Mouse (Mus musculus): ENCODE measurements at regions not wholly inside any gene's neighbourhood (a gene's known extent, or its start where the extent isn't known, plus 50 kb on each side); places are given as distances from the start of the nearest gene placed in this dataset.

DNA sequence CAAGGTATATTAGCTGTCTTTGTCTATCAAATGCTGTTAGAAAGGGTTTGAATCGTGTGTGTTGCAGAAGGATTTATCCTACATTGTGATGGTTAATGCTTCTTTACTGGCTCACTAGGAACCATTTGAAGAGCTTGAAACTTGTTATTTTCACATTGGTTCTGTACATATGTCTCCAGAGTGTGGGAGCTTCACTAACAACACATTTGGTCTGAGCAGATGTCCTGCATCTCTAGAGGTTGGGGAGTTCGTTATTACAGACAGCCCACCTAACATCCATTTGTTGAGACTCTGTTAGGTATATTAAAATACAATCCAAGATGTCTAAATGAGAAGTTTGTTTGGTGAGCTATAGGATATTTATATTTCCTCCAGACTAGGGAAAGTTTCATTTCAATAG, 244.0 kb upstream of the Dph6 start:
- DNase-seq (ENCODE audit: low read depth), result no peak
- no peak for TF ChIP-seq POLR2A (IDR thresholded peaks at IDR 0.05; ENCODE audit: borderline replicate concordance, extremely low read depth, insufficient read depth, insufficient read length, poor library complexity, severe bottlenecking)
- TF ChIP-seq CTCF (IDR thresholded peaks at IDR 0.05; ENCODE audit: borderline replicate concordance, extremely low read depth, insufficient read depth, insufficient read length), result no peak

DNA sequence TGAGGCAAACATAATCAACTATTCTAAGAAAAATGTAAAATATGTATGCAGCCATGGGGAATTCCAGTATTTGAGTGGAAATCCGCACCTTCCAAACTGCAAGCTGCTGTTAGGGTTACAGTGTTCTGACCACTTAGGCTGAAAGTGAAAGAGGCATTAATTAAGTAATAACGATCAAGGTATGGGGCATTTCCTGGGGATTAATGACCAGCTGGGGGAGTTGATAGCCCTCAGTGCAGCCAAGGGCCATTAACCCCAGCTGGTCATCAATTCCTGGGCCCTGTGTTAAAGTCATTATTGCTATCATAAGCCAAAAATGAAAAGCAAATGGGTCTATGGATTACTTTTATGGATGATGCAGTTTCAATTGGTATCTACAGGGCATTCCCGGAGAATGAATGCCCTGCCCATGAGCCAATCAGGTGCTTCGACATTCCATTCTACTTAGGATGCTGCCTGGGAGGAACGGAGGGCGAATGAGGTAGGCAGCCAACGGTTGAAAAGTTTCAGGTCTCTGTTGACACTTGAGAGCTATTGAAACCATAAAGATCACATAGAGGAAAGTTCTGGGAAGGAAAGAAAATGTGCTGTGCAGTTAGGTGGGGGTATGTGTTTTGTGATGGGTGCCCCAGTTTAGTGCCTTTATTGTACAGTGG, 257.2 kb upstream of the Dph6 start:
- no peak for DNase-seq (ENCODE audit: low read depth)
- TF ChIP-seq POLR2A (IDR thresholded peaks at IDR 0.05; ENCODE audit: borderline replicate concordance, extremely low read depth, insufficient read depth, insufficient read length, poor library complexity, severe bottlenecking), result no peak
- no peak for TF ChIP-seq CTCF (IDR thresholded peaks at IDR 0.05; ENCODE audit: borderline replicate concordance, extremely low read depth, insufficient read depth, insufficient read length)

DNA sequence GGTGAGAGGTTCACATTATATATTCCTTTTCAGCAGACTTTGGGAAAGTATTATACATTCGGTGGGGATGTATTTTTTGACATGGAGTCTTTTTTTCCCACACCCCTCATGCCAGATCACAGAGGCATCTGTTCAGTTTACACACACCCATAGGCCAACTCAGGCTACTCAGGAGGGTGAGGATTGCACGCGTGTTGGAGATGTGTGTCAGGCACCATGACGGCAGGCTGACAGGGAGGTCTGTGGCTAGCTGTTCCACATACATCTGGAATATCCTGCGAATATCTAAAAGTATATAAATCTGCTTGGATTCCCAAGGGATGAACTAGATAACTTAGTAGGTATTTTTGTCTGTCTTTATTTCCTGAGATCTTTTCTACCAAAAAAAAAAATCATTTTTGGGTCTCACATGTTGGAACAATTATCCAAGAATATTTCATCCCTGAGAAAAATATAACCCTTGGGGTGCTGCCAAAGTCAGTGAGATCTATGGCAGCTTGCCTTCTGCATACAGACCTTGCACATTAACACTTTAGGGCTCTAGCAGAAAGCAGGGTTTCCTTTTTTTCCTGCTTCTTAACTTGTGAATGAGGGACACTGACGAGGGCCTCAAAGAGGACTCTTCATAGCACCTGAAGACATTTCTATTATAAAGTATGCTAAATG, 260.4 kb upstream of the Dph6 start:
- TF ChIP-seq POLR2A (IDR thresholded peaks at IDR 0.05; ENCODE audit: borderline replicate concordance, extremely low read depth, insufficient read depth, insufficient read length, poor library complexity, severe bottlenecking), result no peak
- no peak for TF ChIP-seq CTCF (IDR thresholded peaks at IDR 0.05; ENCODE audit: borderline replicate concordance, extremely low read depth, insufficient read depth, insufficient read length)
- DNase-seq (ENCODE audit: low read depth), result peak; percentile 40

DNA sequence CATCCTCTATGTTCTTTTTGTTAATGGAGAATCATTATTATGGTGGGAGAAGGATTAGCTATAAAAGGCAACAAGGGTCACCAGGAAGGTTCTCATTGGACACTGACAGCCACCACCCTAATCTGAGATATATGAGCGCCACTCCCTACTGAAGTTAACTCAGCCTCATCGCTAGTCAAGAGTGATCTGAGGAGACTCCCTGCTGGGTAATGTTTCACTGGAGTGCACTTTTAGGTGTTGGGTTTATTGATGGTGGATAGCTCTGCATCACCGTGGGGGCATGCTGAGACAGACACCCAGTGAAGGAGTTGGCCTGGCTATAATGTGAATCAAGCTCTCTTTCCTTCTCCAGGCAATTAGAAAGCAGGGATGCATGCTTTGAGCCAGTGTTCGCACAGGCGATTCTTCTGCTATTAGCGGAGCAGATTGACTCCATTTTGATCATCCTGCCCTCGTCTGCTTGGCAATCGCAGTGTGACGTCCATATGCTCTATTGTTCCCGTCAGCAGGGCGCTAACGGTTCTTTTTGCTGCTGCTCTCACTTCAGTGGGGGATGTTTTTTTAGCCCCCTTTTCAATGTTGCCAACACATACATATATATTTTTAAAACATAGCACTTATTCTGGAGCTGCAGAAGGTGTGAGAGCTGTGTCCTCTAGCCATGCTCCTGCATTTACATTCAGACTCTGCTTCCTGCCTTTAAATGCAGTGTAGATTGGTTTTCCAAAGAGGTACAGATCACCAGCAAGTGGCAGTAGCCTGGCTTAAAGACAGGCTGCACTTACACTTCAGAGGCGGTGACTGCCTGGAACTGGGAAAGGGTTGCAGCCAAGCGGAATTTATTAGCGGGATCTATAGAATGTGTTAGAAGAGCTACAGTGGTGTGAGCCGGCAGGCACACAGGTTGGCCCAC, 263.9 kb upstream of the Dph6 start:
- DNase-seq (ENCODE audit: low read depth), result peak; percentile 92
- TF ChIP-seq POLR2A (IDR thresholded peaks at IDR 0.05; ENCODE audit: borderline replicate concordance, extremely low read depth, insufficient read depth, insufficient read length, poor library complexity, severe bottlenecking), result no peak
- TF ChIP-seq CTCF (IDR thresholded peaks at IDR 0.05; ENCODE audit: borderline replicate concordance, extremely low read depth, insufficient read depth, insufficient read length), result no peak

DNA sequence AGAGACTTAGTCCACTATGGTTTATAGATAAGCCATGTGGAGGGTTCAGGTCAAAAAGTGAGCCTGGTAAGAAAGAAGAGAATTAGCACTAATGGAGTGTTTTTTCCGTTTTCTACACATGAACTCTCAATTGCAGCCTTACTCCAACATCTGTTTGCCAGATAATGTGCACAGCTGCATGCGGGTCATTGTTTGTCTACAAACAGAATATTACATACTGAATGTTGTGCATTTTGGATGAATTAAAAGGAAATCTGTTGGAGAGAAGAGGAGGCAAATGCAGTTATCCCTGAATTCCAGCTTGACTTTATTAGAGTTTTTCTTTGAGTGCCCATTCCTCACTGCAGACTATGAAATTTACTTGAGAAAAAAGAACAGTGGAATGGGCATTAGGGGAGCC, 269.1 kb upstream of the Dph6 start:
- DNase-seq (ENCODE audit: low read depth), result no peak
- no peak for TF ChIP-seq POLR2A (IDR thresholded peaks at IDR 0.05; ENCODE audit: borderline replicate concordance, extremely low read depth, insufficient read depth, insufficient read length, poor library complexity, severe bottlenecking)
- no peak for TF ChIP-seq CTCF (IDR thresholded peaks at IDR 0.05; ENCODE audit: borderline replicate concordance, extremely low read depth, insufficient read depth, insufficient read length)

DNA sequence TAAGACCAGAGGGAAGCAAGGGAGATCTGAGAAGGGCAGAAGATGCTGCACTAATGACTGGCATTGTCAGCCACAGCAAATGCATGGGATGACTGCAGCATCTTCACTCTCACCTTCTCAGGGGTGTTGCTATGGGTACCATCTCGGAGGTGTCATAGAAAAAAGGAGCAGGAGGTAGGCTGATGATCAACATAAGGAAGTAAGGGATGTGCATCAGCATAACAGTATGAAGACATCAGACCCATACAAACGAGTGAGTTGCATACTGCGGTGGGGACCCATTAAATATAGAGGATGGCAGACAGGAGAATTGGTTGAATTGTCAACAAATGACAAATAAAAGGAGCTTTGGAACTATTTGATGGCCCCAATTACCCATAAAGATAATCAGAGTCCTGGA, 280.7 kb upstream of the Dph6 start:
- TF ChIP-seq CTCF (IDR thresholded peaks at IDR 0.05; ENCODE audit: borderline replicate concordance, extremely low read depth, insufficient read depth, insufficient read length), result no peak
- TF ChIP-seq POLR2A (IDR thresholded peaks at IDR 0.05; ENCODE audit: borderline replicate concordance, extremely low read depth, insufficient read depth, insufficient read length, poor library complexity, severe bottlenecking), result no peak
- DNase-seq (ENCODE audit: low read depth), result no peak

DNA sequence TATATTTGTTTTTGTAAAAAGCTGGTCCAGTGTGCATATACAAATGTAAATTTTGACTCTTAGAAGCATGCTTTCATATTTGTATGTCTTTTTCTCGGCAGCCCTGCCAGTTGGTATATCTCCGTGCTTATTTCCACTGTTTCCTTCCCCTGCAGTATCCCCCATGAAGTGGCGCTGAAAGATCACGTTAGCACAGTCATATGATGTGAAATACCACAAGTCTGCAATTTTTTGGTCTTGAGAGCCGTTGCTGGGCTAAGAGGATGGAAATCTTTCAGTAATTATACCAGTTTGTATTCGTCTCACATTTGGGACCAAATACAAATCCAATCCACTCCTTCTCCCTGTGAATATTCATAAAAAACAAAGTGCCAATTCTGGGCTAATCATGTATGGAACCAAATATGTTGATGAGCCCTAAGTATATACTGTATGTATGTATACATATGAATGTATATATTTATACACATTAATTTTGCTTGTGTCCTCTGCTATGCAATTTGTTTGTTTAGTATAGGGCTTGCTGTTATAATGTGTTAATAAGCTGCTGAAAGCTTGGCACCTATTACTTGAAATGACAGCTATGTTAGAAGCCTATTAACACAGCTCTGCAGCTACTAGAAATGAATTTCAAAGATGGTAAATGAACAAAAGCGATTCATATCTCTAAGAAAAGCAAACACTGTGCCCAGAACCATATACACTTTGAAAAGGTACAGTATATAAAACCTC, 283.8 kb upstream of the Dph6 start:
- no peak for TF ChIP-seq CTCF (IDR thresholded peaks at IDR 0.05; ENCODE audit: borderline replicate concordance, extremely low read depth, insufficient read depth, insufficient read length)
- no peak for TF ChIP-seq POLR2A (IDR thresholded peaks at IDR 0.05; ENCODE audit: borderline replicate concordance, extremely low read depth, insufficient read depth, insufficient read length, poor library complexity, severe bottlenecking)
- DNase-seq (ENCODE audit: low read depth), result peak; percentile 77

DNA sequence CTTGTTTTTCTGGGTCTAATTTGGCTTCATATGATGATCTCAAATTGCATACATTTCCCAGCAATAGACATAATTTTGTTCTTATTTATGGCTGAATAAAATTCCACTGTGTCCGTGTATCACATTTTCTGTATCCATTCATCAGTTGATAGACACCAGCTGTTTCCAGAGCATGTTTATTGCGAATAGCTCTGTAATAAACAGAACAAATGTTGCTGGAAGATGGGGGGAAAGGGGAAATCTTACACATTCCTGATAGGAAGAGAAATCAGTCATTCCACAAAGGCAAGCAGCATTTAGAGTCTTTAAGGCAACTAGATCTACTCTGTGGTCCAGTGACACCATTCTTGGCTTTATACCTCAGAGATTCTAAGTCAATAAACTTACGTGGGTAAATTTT, 311.3 kb upstream of the Dph6 start:
- no peak for TF ChIP-seq CTCF (IDR thresholded peaks at IDR 0.05; ENCODE audit: borderline replicate concordance, extremely low read depth, insufficient read depth, insufficient read length)
- no peak for TF ChIP-seq POLR2A (IDR thresholded peaks at IDR 0.05; ENCODE audit: borderline replicate concordance, extremely low read depth, insufficient read depth, insufficient read length, poor library complexity, severe bottlenecking)
- no peak for DNase-seq (ENCODE audit: low read depth)

DNA sequence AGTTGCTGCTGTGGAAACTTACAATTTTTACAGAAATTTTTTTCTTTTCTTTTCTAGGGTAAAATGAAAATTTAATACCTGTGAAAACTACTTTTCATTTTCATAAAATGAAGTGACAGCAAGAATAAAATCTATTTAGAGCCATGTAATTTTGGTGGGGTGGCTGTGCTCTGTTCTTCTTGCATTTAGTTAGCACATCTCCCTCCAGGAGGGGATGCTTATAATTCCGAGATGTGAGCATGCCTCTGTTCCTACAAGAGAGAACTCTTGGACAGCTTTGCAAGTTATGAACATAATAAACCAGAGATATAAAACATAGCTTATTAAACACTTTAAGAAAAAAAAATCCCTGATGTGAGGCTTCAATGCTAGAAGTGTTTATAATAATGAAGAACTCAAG, 313.9 kb upstream of the Dph6 start:
- TF ChIP-seq CTCF (IDR thresholded peaks at IDR 0.05; ENCODE audit: borderline replicate concordance, extremely low read depth, insufficient read depth, insufficient read length) (no peak), POLR2A (IDR thresholded peaks at IDR 0.05; ENCODE audit: borderline replicate concordance, extremely low read depth, insufficient read depth, insufficient read length, poor library complexity, severe bottlenecking) (no peak)
- peak; percentile 17 for DNase-seq (ENCODE audit: low read depth)

DNA sequence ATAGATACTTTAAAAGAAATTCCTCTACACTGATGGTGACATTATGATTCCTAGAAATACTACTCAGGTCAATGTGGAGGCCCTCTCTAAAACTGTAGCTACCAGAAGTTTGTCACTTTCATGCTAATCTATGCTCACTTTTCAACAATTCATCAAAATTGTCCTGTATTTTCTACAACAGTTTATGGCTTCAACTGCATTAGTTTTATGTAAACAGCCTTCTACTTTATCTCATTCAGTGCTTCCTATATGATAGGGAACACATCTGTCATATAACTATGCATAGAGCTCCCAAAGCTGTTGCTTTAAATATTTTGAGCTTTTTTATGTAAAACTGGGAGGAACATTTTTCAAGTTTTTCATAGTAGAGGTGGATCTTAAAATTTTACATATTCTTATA, 338.7 kb upstream of the Dph6 start:
- TF ChIP-seq CTCF (IDR thresholded peaks at IDR 0.05; ENCODE audit: borderline replicate concordance, extremely low read depth, insufficient read depth, insufficient read length) (no peak), POLR2A (IDR thresholded peaks at IDR 0.05; ENCODE audit: borderline replicate concordance, extremely low read depth, insufficient read depth, insufficient read length, poor library complexity, severe bottlenecking) (no peak)

DNA sequence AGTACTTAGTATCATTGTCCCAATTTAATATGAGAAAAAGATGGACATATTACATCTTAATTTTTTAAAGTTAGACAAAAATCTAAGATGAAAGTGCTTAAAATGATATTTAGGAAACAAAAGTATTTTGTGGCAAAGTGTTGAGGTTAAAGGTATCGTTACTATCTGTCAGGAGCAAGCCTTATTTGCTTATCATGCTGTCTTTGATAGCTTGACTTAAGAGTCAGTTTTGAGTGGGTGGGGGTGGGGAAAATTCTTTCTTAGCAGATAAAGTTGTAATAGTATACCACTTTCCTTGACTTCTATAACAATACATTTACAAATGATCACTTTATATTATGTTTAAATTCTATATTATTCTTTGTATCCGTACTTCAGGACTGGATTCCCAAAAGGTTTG, 339.1 kb upstream of the Dph6 start:
- DNase-seq (ENCODE audit: low read depth), result no peak

More for the DNA sequence above, 338.7 kb upstream of the Dph6 start:
- no peak for DNase-seq (ENCODE audit: low read depth)

More for the DNA sequence above, 339.1 kb upstream of the Dph6 start:
- TF ChIP-seq CTCF (IDR thresholded peaks at IDR 0.05; ENCODE audit: borderline replicate concordance, extremely low read depth, insufficient read depth, insufficient read length), result no peak
- TF ChIP-seq POLR2A (IDR thresholded peaks at IDR 0.05; ENCODE audit: borderline replicate concordance, extremely low read depth, insufficient read depth, insufficient read length, poor library complexity, severe bottlenecking), result no peak

Measured in brain, embryonic 14.5 days (tissue).